Mouse (Mus musculus) liver, postnatal 0 days (tissue): ENCODE results near the gene B4galt2. TPM values are rescaled to one million over a fixed set of nuclear protein-coding genes. Genes with fewer than 3 reads are reported as not detected.

Experiments
- ATAC-seq: fragments of 200-750 bp; cut with Nextera tagmentation; 2 replicates; pipeline ENCODE4 v1.8.0; 2017; ENCODE audit warnings: mild to moderate bottlenecking, moderate library complexity
- DNase-seq: peaks from one replicate; pipeline ENCODE4 v3.0.0-alpha.2; 2016
- H3K27ac ChIP-seq: fragments of 300-500 bp; sonication (generic); 2 replicates; pipeline ENCODE4 v1.5.1; 2014; ENCODE audit warnings: antibody characterized with exemption, moderate library complexity, mild to moderate bottlenecking, low read depth
- H3K27me3 ChIP-seq: fragments of 300-500 bp; sonication (generic); 2 replicates; pipeline ENCODE4 v1.6.1; 2014; ENCODE audit warnings: low read length, control low read depth, mixed read lengths; ENCODE audit not compliant: insufficient read depth
- H3K36me3 ChIP-seq: fragments of 300-500 bp; sonication (generic); replicated peaks from 2 replicates; pipeline ENCODE4 v1.6.1; 2014; ENCODE audit warnings: mild to moderate bottlenecking, control low read depth, low read length, moderate library complexity, mixed read lengths; ENCODE audit not compliant: insufficient read depth
- H3K4me1 ChIP-seq: fragments of 300-500 bp; sonication (generic); 2 replicates; pipeline ENCODE4 v1.6.1; 2014; ENCODE audit warnings: antibody characterized with exemption, mild to moderate bottlenecking, control low read depth; ENCODE audit not compliant: insufficient read depth
- H3K4me2 ChIP-seq: fragments of 300-500 bp; sonication (generic); 2 replicates; pipeline ENCODE4 v1.6.1; 2014; ENCODE audit warnings: low read depth, mild to moderate bottlenecking, low read length, moderate library complexity, mixed read lengths
- H3K4me3 ChIP-seq: fragments of 300-500 bp; sonication (generic); 2 replicates; pipeline ENCODE4 v1.5.1; 2014; ENCODE audit warnings: low read depth, low read length
- H3K9ac ChIP-seq: fragments of 300-500 bp; sonication (generic); replicated peaks from 2 replicates; pipeline ENCODE4 v1.6.1; 2014; ENCODE audit warnings: mild to moderate bottlenecking, moderate library complexity
- H3K9me3 ChIP-seq: fragments of 300-500 bp; sonication (generic); 2 replicates; pipeline ENCODE4 v1.6.1; 2016; ENCODE audit warnings: mild to moderate bottlenecking, control low read depth, low read length, mixed read lengths
- CTCF ChIP-seq: sonication (generic); IDR thresholded peaks from 2 replicates; pipeline ENCODE4 v1.5.1; 2016; ENCODE audit warnings: antibody characterized with exemption, low read depth
- EP300 ChIP-seq: IDR thresholded peaks from 2 replicates; pipeline ENCODE4 v1.6.1; 2016; ENCODE audit warnings: antibody characterized with exemption, low read depth, mild to moderate bottlenecking
- WGBS: fragments of 180-500 bp; shearing (Covaris S2); extraction: QIAGEN DNeasy Blood & Tissue Kit; methylation state at CpG from one replicate; pipeline ENCODE4 v1.1.7; 2014; ENCODE audit not compliant: insufficient replicate concordance; 5-methylcytosine and 5-hydroxymethylcytosine counted together
- polyA plus RNA-seq: library from polyadenylated mRNA; unstranded; fragments of >200 nt; fragmentation: Nextera tagmentation; extraction: Ambion mirVana; gene quantifications from 2 replicates; pipeline ENCODE4 v1.2.1, GENCODE M21; 2015

The B4galt2 gene
- polyA plus RNA-seq, 1 experiment from 2014 or later, result 0.67 TPM

GRCm38 (mm10) chr4:117828572-117829145 lies 54.6 kb downstream of the B4galt2 start:
- TF ChIP-seq CTCF (no peak), EP300 (no peak)
- DNase-seq (no peak), ATAC-seq (no peak)
- H3K27ac ChIP-seq, result peak overlapping the region; percentile 84; the same call in 1 of the 2 replicates
- no peak overlapping the region for H3K4me2 ChIP-seq
- H3K4me3 ChIP-seq, result no peak overlapping the region
- H3K4me1 ChIP-seq, result peaks cover 44% of the 10 kb centered on the region
- 0 out of 2 replicates have a peak, but pooled peaks cover 3% of the 10 kb centered on the region for H3K27me3 ChIP-seq
- no peaks in the 10 kb centered on the region for H3K36me3 ChIP-seq
- H3K9me3 ChIP-seq, result no peaks in the 10 kb centered on the region
- 52% methylated on average over 8 of the region's 8 CpGs for WGBS
- no peak overlapping the region for H3K9ac ChIP-seq

Other genes starting within 250 kb of the B4galt2 start
- gene Dmap1, start 201.2 kb downstream of the B4galt2 start, polyA plus RNA-seq, result 14.6 TPM in 2 replicates
- not detected in 2 replicates for gene Gm12845, start 159.1 kb downstream of the B4galt2 start, polyA plus RNA-seq
- gene Klf17, start 117.8 kb downstream of the B4galt2 start, polyA plus RNA-seq, result not detected in 2 replicates
- 16.0 and 19.5 TPM in 2 replicates for gene Slc6a9, start 49.0 kb downstream of the B4galt2 start, polyA plus RNA-seq
- 0.15 and 0.34 TPM in 2 replicates for gene Ccdc24, start 10.9 kb downstream of the B4galt2 start, polyA plus RNA-seq
- gene Atp6v0b, start 3.8 kb upstream of the B4galt2 start, polyA plus RNA-seq, result 149 and 164 TPM in 2 replicates
- gene Dph2, start 8.5 kb upstream of the B4galt2 start, polyA plus RNA-seq, result 3.5 and 4.5 TPM in 2 replicates
- 7.5 and 7.7 TPM in 2 replicates for gene Ipo13, start 31.5 kb upstream of the B4galt2 start, polyA plus RNA-seq
- 0.88 TPM in 2 replicates for gene Artn, start 46.3 kb upstream of the B4galt2 start, polyA plus RNA-seq